Mouse (Mus musculus): ENCODE results near the gene Atrnl1.
"Not testable (repeated sequence)": the region's sequence is repeated elsewhere in the genome, so short reads cannot be mapped to it uniquely, and the experiment has no call there.

Atrnl1 gene

GRCm38 (mm10) chr19:57825271-57826207, 214.7 kb downstream of the Atrnl1 start:
- DNase-seq: no peak

DNA sequence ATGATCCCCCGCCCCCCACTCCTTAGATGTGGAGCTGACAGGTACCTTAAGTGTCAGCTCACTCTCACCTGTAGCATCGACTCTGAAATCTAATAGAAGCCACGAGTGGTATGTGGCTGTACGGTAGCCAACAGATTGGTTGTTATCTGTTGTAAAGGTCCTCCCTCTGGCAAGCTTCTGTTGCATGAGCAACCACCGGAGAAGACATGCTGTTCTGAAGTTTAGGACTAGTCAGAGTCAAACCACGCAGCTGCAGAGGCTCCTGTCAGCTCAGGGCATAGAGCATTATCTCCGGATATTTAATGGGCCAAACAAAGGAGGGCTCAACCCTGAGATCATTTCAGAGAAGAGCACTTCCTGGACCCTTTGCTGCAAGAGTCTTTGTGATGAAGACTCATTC, 222.2 kb downstream of the Atrnl1 start:
- DNase-seq: no peak

- no peak for DNase-seq
These were observed 227.0 kb downstream of the Atrnl1 start for GRCm38 (mm10) chr19:57837882-57838281.

- DNase-seq: no peak
These were observed 227.7 kb downstream of the Atrnl1 start for GRCm38 (mm10) chr19:57838546-57838945.

- DNase-seq: no peak
These were observed 239.1 kb downstream of the Atrnl1 start for GRCm38 (mm10) chr19:57849915-57850314.

GRCm38 (mm10) chr19:57868350-57868749, 257.5 kb downstream of the Atrnl1 start:
- no peak for DNase-seq

- no peak for DNase-seq
These were observed 260.0 kb downstream of the Atrnl1 start for GRCm38 (mm10) chr19:57870871-57871270.

- peak; percentile 30 to 40 for DNase-seq
These were observed 265.2 kb downstream of the Atrnl1 start for GRCm38 (mm10) chr19:57876057-57876456.

GRCm38 (mm10) chr19:57877343-57877742, 266.5 kb downstream of the Atrnl1 start:
- no peak for DNase-seq

GRCm38 (mm10) chr19:57878583-57878982, 267.7 kb downstream of the Atrnl1 start:
- DNase-seq: no peak

DNA sequence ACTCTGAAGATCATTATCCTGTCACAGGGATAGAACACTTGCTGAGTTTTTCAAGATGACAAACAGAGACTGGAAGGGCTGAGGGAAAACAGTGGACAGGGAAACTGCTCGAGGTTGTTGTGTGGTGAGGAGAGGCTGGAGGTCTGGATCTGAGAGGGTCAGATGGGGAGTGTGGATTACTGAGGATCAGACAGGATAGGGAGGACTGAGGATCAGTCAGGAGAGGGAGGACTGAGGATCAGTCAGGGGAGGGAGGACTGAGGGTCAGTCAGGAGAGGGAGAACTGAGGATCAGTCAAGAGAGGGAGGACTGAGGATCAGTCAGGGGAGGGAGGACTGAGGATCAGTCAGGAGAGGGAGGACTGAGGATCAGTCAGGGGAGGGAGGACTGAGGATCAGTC, 269.0 kb downstream of the Atrnl1 start:
- DNase-seq: not testable (repeated sequence)

GRCm38 (mm10) chr19:57881927-57882326, 271.1 kb downstream of the Atrnl1 start:
- no peak for DNase-seq

DNA sequence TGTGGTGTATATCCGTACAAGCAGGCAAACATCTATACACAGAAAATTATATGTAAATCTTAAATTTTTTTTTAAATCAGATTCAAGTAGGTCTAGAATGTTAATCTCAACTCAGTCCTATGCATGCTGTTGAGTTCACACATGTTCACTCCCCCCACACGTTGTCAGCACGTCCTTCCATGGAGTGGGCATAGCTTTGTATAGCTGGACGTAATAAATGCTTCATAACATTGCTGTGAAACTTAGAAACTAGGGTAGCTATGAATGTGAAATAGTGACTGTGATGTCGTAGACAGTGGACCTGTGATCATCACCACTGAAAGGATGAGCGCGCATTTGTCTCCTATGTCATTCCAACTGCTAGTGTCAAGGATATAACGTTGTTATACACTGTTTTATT, 278.0 kb downstream of the Atrnl1 start:
- DNase-seq: no peak

DNA sequence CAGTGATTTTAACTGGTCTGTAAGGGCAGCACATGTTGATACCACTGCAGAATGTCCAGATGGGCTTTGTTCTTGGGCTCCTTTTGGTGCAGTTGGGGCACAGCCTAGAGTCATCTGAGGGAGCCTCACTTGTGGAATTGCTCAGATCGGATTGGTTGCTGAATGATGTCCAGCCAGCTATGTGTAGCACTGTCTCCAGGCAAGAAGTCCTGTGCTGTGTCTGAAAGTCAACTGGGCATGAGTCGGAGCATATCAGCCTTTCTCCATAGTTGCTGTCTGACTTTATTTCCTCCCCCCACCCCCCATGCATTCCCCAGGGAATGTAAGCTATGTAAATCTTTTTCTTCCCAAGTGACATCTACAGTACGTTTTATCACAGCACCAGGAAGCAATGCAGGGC, 278.9 kb downstream of the Atrnl1 start:
- no peak for DNase-seq

DNA sequence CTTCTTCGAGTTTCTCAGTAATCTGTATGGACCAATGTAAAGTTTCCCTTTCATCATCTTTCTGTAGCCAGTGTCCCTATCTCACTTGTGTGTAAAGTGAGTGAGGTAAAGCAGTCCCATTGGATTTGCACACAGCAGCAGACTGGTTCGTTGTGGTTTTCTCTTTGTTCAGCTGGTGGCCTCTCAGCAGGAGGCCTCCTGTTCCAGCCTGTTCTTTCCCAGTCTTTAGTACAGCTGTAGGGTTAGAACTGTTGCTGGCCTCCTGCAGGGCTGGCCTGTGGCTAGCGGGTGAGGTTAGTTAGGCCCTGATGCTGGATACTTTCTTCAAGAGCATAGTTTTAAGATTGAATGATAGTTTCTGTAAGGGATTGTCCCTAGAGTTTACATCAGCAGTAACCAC, 280.1 kb downstream of the Atrnl1 start:
- no peak for DNase-seq

DNA sequence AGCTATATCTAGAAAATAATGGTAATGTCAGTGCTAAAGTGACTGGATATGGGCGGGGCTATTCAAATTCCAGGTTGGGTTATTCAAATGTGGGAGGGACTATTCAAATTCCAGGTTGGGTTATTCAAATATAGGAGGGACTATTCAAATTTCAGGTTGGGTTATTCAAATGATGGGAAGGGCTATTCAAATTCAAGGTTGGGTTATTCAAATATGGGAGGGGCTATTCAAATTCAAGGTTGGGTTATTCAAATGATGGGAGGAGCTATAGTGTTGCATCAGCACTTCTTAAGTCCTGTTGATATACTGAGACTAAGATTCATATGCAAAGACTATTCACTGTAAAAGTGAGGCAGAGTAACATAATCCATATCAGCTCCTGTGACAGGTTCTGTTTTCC, 283.4 kb downstream of the Atrnl1 start:
- no peak for DNase-seq

DNA sequence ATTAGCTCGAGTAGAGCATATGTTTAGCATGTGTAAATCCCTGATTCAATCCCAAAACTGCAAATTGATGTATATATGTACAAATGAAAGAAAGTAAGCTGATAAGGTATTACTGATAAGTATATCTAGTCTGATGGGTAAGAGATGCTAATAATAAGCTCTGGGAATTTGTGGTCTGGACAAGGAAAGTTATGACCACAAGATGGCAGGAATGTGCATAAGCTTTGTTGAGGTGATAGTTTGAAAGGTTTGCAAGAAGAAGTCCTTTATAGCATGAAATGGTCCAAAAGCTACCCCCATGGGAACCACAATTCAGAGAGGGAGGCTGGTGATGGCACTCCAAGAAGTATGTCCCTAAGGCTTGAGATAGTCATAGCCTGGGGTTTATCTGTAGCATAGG, 289.2 kb downstream of the Atrnl1 start:
- DNase-seq: no peak

DNA sequence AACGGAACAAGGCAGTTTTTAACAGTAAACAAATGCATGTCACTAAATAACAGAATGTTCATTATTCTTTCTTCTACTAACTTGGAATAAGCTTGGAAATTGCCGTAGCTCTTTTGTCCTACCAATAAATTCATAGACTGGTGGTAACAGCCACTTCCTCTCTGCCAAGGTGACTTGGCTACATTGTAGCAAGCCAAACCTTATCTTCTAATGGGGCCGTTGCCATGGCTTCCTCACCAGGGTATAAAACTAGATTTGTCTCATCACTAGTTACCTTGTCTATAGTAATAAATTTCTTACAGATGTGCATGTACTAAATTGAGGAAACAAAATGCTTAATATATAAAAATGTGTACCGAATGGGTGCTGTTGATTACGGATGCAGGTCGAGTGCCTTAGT, 298.6 kb downstream of the Atrnl1 start:
- DNase-seq: no peak

- DNase-seq: no peak
These were observed 299.8 kb downstream of the Atrnl1 start for GRCm38 (mm10) chr19:57910650-57911049.

- DNase-seq: no peak
These were observed 305.5 kb downstream of the Atrnl1 start for GRCm38 (mm10) chr19:57916325-57916724.

- no peak for DNase-seq
These were observed 312.2 kb downstream of the Atrnl1 start for GRCm38 (mm10) chr19:57922991-57923390.

DNA sequence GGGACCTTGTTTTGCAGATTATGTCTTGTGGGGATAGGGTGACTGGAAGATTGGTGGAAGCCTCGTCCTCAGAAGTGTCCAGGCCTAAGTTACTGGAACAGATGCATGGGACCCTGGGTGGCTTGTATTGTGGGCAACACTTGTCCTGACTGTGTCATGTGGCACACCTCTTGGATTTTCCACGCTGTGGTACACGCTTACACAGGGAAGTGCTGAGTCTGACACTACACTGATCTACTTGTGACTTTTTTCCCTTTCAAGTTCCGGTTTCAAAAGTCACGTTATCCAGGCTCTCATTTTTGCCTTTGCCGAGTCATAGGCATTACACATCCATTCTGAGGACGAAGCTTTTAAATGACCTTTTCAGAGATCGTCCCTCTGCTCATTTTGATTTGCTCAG, 314.0 kb downstream of the Atrnl1 start:
- DNase-seq: no peak

- no peak for DNase-seq
These were observed 314.8 kb downstream of the Atrnl1 start for GRCm38 (mm10) chr19:57925681-57926080.

GRCm38 (mm10) chr19:57926164-57926860, 315.5 kb downstream of the Atrnl1 start:
- no peak for DNase-seq

All from thymus, postnatal 36 days (tissue).